Mouse (Mus musculus) C2C12 (cell line): ENCODE measurements around the gene Olfr1225.

ENCODE experiments used
- CEBPB ChIP-seq: IDR thresholded peaks from one replicate; pipeline ENCODE4 v1.6.1; 2011; ENCODE audit warnings: low read depth, mild to moderate bottlenecking, control low read depth, moderate library complexity
- CTCF ChIP-seq: IDR thresholded peaks from one replicate; pipeline ENCODE4 v1.5.1; 2011; ENCODE audit not compliant: control insufficient read depth, insufficient read depth, insufficient read length
- FOSL1 ChIP-seq: IDR thresholded peaks from one replicate; pipeline ENCODE4 v1.8.0; 2011; ENCODE audit warnings: mild to moderate bottlenecking, low read length; ENCODE audit not compliant: poor library complexity, insufficient read depth, severe bottlenecking
- MAX ChIP-seq: IDR thresholded peaks from one replicate; pipeline ENCODE4 v1.6.1; 2011; ENCODE audit warnings: mild to moderate bottlenecking, control low read depth
- MYOG ChIP-seq: IDR thresholded peaks from one replicate; pipeline ENCODE4 v1.6.1; 2011; ENCODE audit not compliant: control insufficient read depth, insufficient read length; ENCODE audit errors: extremely low read depth
- USF1 ChIP-seq: IDR thresholded peaks from one replicate; pipeline ENCODE4 v1.6.1; 2011; ENCODE audit warnings: low read depth, mild to moderate bottlenecking, control low read depth, moderate library complexity

GRCm38 (mm10) chr2:89199948-89200347, 25.5 kb upstream of the Olfr1225 start, which contains the start of gene Olfr1226:
- no peak for TF ChIP-seq CTCF
- TF ChIP-seq MAX: no peak
- no peak for TF ChIP-seq USF1
- no peak for TF ChIP-seq CEBPB
- no peak for TF ChIP-seq MYOG
- no peak for TF ChIP-seq FOSL1
